Mouse (Mus musculus) heart, embryonic 11.5 days (tissue): ENCODE measurements around the gene Lancl1. TPM values are rescaled to one million over a fixed set of nuclear protein-coding genes. Genes with fewer than 3 reads are reported as not detected.

Experiments
- ATAC-seq: fragments of 200-750 bp; cut with Nextera tagmentation; replicated peaks from 2 replicates; pipeline ENCODE4 v1.8.0; 2017; ENCODE audit warnings: moderate library complexity; ENCODE audit not compliant: insufficient number of reproducible peaks, low FRiP score, low TSS enrichment
- H3K27ac ChIP-seq: fragments of 300-500 bp; sonication (generic); 2 replicates; pipeline ENCODE4 v1.5.1; 2014; ENCODE audit warnings: mild to moderate bottlenecking, low read depth, low read length
- H3K27me3 ChIP-seq: fragments of 300-500 bp; sonication (generic); 2 replicates; pipeline ENCODE4 v1.6.1; 2014; ENCODE audit warnings: mild to moderate bottlenecking, low read length, mixed read lengths; ENCODE audit not compliant: control insufficient read depth, insufficient read depth
- H3K36me3 ChIP-seq: fragments of 300-500 bp; sonication (generic); 2 replicates; pipeline ENCODE4 v1.6.1; 2014; ENCODE audit warnings: mild to moderate bottlenecking, low read length, moderate library complexity, mixed read lengths; ENCODE audit not compliant: control insufficient read depth, insufficient read depth
- H3K4me1 ChIP-seq: fragments of 300-500 bp; sonication (generic); 2 replicates; pipeline ENCODE4 v1.6.1; 2014; ENCODE audit warnings: low read length; ENCODE audit not compliant: control insufficient read depth, insufficient read depth
- H3K4me2 ChIP-seq: fragments of 300-500 bp; sonication (generic); 2 replicates; pipeline ENCODE4 v1.6.1; 2014; ENCODE audit warnings: mild to moderate bottlenecking, moderate library complexity
- H3K4me3 ChIP-seq: fragments of 300-500 bp; sonication (generic); 2 replicates; pipeline ENCODE4 v1.5.1; 2014; ENCODE audit warnings: low read depth, low read length
- H3K9ac ChIP-seq: fragments of 300-500 bp; sonication (generic); 2 replicates; pipeline ENCODE4 v1.6.1; 2014; ENCODE audit warnings: mild to moderate bottlenecking, low read depth, low read length, moderate library complexity
- H3K9me3 ChIP-seq: fragments of 300-500 bp; sonication (generic); replicated peaks from 2 replicates; pipeline ENCODE4 v1.6.1; 2016; ENCODE audit warnings: low read length; ENCODE audit not compliant: control insufficient read depth
- WGBS: fragments of 180-500 bp; shearing (Covaris S2); extraction: QIAGEN DNeasy Blood & Tissue Kit; methylation state at CpG from one replicate; pipeline ENCODE4 v1.1.7; 2014; ENCODE audit not compliant: insufficient replicate concordance; 5-methylcytosine and 5-hydroxymethylcytosine counted together
- polyA plus RNA-seq: library from polyadenylated mRNA; unstranded; fragments of >200 nt; fragmentation: Nextera tagmentation; extraction: Ambion mirVana; gene quantifications from 2 replicates; pipeline ENCODE4 v1.2.1, GENCODE M21; 2014

The Lancl1 gene
- polyA plus RNA-seq, 1 experiment from 2014 or later: 60.4 TPM

GRCm38 (mm10) chr1:66985129-66985698 lies 53.5 kb downstream of the Lancl1 start:
- ATAC-seq: no peak
- WGBS: 18% methylated on average over 7 of the region's 7 CpGs

DNA sequence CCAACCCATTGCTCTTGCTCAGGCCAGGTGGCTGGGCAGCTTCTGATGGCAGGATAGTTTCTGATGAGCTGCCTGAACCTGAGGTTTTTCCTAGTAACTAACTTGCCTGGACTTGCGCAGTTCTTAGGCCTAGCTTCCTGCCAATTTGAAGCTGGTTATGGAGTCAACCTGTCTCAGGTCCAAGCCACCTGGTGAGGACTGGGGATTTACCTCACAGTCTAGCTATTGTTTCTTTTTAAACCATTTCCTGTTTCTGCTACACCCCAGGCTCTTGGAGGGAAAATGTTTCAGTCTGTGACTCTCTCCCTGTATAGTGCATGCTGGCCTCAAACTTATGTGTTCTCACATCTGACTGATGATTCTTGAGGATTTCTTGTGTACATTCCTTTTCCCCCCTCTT lies 58.5 kb downstream of the Lancl1 start:
- 83% methylated on average over 1 of the region's 1 CpGs for WGBS
- no peaks in the 10 kb centered on the region for H3K9me3 ChIP-seq
- no peaks in the 10 kb centered on the region for H3K36me3 ChIP-seq
- H3K27me3 ChIP-seq: no peaks in the 10 kb centered on the region
- H3K4me2 ChIP-seq: no peak overlapping the region
- no peak for ATAC-seq
- no peaks in the 10 kb centered on the region for H3K4me1 ChIP-seq
- no peak overlapping the region for H3K9ac ChIP-seq
- no peak overlapping the region for H3K27ac ChIP-seq
- no peak overlapping the region for H3K4me3 ChIP-seq

More at GRCm38 (mm10) chr1:66985129-66985698, 53.5 kb downstream of the Lancl1 start:
- no peaks in the 10 kb centered on the region for H3K36me3 ChIP-seq
- H3K9ac ChIP-seq: no peak overlapping the region
- H3K27ac ChIP-seq: no peak overlapping the region
- no peak overlapping the region for H3K4me3 ChIP-seq
- H3K4me2 ChIP-seq: no peak overlapping the region
- H3K4me1 ChIP-seq: no peaks in the 10 kb centered on the region
- no peaks in the 10 kb centered on the region for H3K9me3 ChIP-seq
- H3K27me3 ChIP-seq: no peaks in the 10 kb centered on the region

DNA sequence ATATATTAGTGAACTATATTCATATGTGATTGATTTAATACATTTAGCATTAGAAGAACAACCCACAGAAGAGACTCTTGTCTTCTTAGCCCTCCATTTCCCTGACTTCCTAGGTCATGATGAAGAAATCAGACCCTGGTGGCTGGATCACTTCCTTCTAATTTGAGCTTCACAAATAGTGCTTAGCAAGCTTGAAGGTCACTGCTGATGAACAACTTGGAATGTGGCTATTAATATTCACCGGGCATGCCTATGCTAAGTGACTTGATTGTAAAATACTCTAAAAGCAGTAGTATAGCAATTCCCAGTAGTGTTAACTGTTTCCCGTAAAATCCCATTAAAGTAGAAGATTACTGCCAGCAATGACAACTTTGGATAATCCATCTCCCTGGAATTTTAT lies 63.2 kb downstream of the Lancl1 start:
- Histone ChIP-seq H3K4me2 (no peak overlapping the region), H3K36me3 (no peaks in the 10 kb centered on the region), H3K4me3 (no peak overlapping the region), H3K4me1 (no peaks in the 10 kb centered on the region), H3K27ac (no peak overlapping the region), H3K9me3 (no peaks in the 10 kb centered on the region), H3K27me3 (no peaks in the 10 kb centered on the region), H3K9ac (no peak overlapping the region)
- 82% methylated on average over 2 of the region's 2 CpGs for WGBS
- no peak for ATAC-seq

DNA sequence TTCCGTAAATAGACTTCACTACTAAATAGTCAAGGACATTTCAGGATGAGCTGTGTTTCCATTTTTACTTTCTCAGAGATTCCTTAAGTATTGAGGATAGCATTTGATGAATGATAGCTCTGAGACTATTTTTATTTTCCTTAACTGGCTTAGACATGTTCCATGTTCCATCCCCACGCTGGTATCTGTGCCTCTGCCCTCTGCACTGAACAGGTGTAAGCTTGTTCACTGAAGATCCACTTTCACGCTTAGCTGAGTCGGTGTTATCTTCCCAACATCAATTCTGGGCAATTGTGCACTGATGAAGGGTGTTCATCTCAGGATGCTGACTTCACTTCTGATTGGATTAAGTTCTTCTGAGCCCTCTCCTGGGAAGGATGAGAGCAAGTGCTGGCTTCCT lies 73.8 kb downstream of the Lancl1 start:
- H3K27me3 ChIP-seq: no peaks in the 10 kb centered on the region
- no peak overlapping the region for H3K27ac ChIP-seq
- ATAC-seq: no peak
- no peaks in the 10 kb centered on the region for H3K36me3 ChIP-seq
- no peaks in the 10 kb centered on the region for H3K9me3 ChIP-seq
- no peak overlapping the region for H3K9ac ChIP-seq
- no peak overlapping the region for H3K4me3 ChIP-seq
- no peaks in the 10 kb centered on the region; the same call in 1 of the 2 replicates for H3K4me1 ChIP-seq
- no peak overlapping the region for H3K4me2 ChIP-seq
- 61% methylated on average over 4 of the region's 4 CpGs for WGBS

DNA sequence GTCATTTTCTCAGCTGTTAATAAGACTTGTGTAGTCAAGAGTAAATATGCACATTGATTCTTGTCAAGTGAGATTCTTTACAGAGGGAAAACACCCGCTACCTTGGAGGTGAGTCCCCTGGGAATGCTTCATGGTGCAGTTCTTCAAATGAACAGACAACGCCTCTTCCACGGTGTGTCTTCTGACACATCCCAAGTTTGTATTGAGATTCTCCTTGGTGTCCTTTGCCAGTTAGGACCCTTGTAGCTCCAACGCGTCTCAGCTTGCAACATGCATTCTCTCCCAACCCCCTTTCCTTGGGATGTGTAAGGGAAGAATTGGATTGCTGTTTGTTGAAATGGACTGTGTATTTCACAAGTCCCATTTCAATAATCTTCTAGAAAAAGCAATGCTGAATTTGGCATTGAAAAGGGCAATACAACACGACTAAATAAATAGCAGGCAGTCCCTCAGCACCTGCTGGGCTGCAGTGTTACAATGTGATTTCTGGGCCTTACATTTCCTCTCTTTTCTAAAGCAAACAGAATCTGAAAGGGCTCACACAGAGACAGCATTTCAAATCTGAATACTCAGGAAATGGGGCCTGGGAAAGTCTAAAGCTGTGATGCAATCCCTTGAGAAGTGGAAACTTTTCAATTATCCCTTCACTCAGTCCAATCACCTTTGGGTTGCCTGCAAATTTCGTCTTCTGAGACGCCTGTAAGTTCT lies 78.0 kb downstream of the Lancl1 start:
- ATAC-seq: no peak
- WGBS: 49% methylated on average over 8 of the region's 8 CpGs
- H3K4me3 ChIP-seq: no peak overlapping the region
- H3K9ac ChIP-seq: no peak overlapping the region
- no peaks in the 10 kb centered on the region for H3K27me3 ChIP-seq
- no peak overlapping the region for H3K4me2 ChIP-seq
- H3K36me3 ChIP-seq: no peaks in the 10 kb centered on the region
- no peak overlapping the region for H3K27ac ChIP-seq
- H3K4me1 ChIP-seq: no peaks in the 10 kb centered on the region; the same call in 1 of the 2 replicates
- H3K9me3 ChIP-seq: 0 out of 2 replicates have a peak, but pooled peaks cover 7% of the 10 kb centered on the region

DNA sequence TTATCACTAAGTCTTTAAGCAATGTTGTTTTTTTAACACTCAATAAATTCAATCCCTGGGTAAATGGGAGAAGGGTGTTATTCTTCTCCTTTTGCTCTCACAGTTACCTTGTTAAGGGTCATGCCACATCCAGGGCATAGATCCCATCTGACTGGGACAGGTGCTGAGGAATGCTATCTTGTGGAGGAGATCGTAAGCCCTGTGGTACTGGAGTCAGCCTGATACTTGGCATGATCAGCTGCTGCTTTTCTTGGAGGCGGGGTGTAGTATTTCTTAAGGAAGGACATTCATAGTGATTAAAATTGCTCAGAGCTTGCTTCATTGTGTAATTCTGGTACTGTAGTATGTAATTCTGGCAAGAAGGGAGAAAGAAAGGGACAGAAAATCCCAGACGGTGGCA lies 81.3 kb downstream of the Lancl1 start:
- H3K4me3 ChIP-seq: no peak overlapping the region
- no peaks in the 10 kb centered on the region for H3K27me3 ChIP-seq
- WGBS: 85% methylated on average over 3 of the region's 3 CpGs
- H3K9ac ChIP-seq: no peak overlapping the region
- H3K9me3 ChIP-seq: 0 out of 2 replicates have a peak, but pooled peaks cover 10% of the 10 kb centered on the region
- H3K36me3 ChIP-seq: no peaks in the 10 kb centered on the region
- ATAC-seq: no peak
- H3K4me2 ChIP-seq: no peak overlapping the region
- no peaks in the 10 kb centered on the region for H3K4me1 ChIP-seq
- H3K27ac ChIP-seq: no peak overlapping the region

DNA sequence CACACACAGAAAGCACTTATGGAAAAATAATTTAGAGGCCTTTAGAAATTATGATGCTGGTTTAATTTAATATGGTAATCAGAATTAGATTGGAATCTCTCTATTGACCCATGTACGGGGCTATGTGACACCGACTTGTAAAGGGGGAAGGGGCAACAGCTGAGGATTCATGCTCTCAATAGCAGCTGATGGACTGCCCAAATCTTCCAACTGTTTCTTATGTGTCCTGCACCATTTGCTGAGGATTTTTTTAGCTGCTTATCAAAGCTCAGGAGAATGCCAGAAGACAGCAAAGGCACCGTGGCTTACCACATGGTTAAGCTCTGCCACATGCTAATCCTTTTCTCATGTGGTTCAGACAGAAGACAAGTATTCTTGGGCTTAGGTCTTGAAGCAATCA lies 87.6 kb downstream of the Lancl1 start:
- WGBS: 75% methylated on average over 3 of the region's 3 CpGs
- no peak overlapping the region for H3K27ac ChIP-seq
- ATAC-seq: no peak

More for the DNA sequence above, 87.6 kb downstream of the Lancl1 start:
- Histone ChIP-seq H3K4me3 (no peak overlapping the region), H3K4me1 (no peaks in the 10 kb centered on the region), H3K4me2 (no peak overlapping the region), H3K9ac (no peak overlapping the region), H3K36me3 (no peaks in the 10 kb centered on the region), H3K27me3 (no peaks in the 10 kb centered on the region), H3K9me3 (0 out of 2 replicates have a peak, but pooled peaks cover 6% of the 10 kb centered on the region)
